Mouse (Mus musculus): ENCODE measurements around the gene Copg1. TPM values are rescaled to one million over a fixed set of nuclear protein-coding genes. Genes with fewer than 3 reads are reported as not detected.

The Copg1 gene
- polyA plus RNA-seq, 1 experiment: 62.5 TPM

DNA sequence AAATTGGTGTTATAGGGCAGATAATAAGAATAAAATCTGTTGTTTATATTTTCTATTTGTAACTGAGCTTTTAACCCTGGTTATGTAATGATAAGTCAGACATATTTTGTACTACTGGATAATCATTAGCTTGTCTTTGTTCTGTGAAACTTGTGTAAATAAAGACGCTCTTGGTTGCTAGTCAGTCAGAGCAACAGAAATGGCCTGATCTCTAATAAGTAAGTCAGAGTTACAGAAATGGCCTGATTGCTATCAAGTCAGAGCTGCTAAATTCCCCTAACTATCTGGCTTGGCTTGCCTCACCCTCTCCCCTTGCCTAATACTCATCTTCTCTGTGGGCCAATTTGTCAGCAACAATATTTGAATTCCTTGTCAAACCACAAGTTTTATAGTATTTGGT lies 893 bp upstream of the Copg1 start:
- no peak overlapping the region for H3K4me3 ChIP-seq (ENCODE audit: low read depth, low read length)
- peaks cover 5% of the 10 kb centered on the region; the same call in 1 of the 2 replicates for H3K4me1 ChIP-seq (ENCODE audit: control insufficient read depth, insufficient read depth, insufficient read length, low read length)
- no peaks in the 10 kb centered on the region for H3K27me3 ChIP-seq (ENCODE audit: control insufficient read depth, insufficient read depth, low read length)
- no peak for TF ChIP-seq CTCF (IDR thresholded peaks at IDR 0.05; ENCODE audit: extremely low read depth, insufficient read length, insufficient replicate concordance, low read depth, low read length)
- no peak for TF ChIP-seq POLR2A (IDR thresholded peaks at IDR 0.05; ENCODE audit: low read depth, low read length)
- peaks cover 17% of the 10 kb centered on the region for H3K36me3 ChIP-seq (ENCODE audit: control insufficient read depth, insufficient read depth, low read length)
- 0 out of 2 replicates have a peak overlapping the region, but pooled peaks have one; percentile 5 for H3K27ac ChIP-seq (ENCODE audit: insufficient read depth, low read depth, low read length)
- 30% methylated on average over 1 of the region's 1 CpGs for WGBS

DNA sequence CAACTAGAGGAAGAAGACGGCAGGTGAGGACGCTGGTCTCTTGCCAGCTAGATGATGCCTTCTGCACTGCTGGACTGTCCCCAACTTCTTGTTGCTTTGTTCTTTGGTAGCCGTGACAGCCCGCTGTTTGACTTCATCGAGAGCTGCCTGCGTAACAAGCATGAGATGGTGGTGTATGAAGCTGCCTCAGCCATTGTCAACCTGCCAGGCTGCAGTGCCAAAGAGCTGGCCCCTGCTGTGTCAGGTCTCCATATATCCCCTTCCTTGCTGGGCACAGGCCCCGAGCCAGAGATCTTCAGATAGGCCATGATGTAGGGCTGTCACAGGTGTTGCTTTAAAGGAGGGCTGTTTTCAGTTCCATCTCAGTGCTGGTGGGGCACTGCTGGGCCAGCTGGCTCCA lies 6.3 kb downstream of the Copg1 start:
- H3K27me3 ChIP-seq (ENCODE audit: control insufficient read depth, insufficient read depth, low read length): no peaks in the 10 kb centered on the region
- no peak overlapping the region for H3K27ac ChIP-seq (ENCODE audit: insufficient read depth, low read depth, low read length)
- H3K36me3 ChIP-seq (ENCODE audit: control insufficient read depth, insufficient read depth, low read length): peaks cover 81% of the 10 kb centered on the region
- no peak for TF ChIP-seq POLR2A (IDR thresholded peaks at IDR 0.05; ENCODE audit: low read depth, low read length)
- 90% methylated on average over 7 of the region's 7 CpGs for WGBS
- H3K4me3 ChIP-seq (ENCODE audit: low read depth, low read length): no peak overlapping the region
- H3K4me1 ChIP-seq (ENCODE audit: control insufficient read depth, insufficient read depth, insufficient read length, low read length): peaks cover under 1% of the 10 kb centered on the region; the same call in 1 of the 2 replicates

DNA sequence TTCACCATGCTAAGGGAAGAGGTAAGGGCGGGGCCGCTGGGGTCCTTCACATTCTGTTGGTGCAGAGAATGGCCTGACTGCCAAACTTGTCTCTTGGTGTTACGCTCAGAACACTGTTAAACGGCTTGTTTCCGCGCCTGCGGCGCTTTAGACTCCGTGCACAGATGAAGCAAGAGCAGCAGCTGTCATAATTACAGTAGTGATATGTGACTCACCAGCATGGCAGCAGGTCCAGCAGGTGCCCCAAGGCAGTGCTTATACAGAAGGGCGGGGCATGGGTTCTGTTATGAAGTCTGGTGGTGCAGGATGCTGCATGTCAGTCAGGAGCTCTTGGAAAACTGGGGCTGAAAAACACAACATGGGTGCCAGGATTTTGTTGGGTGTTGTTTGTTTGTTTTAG lies 10.4 kb downstream of the Copg1 start:
- H3K27ac ChIP-seq (ENCODE audit: insufficient read depth, low read depth, low read length): no peak overlapping the region
- WGBS: 55% methylated on average over 10 of the region's 10 CpGs
- no peaks in the 10 kb centered on the region for H3K4me1 ChIP-seq (ENCODE audit: control insufficient read depth, insufficient read depth, insufficient read length, low read length)
- H3K27me3 ChIP-seq (ENCODE audit: control insufficient read depth, insufficient read depth, low read length): no peaks in the 10 kb centered on the region
- TF ChIP-seq POLR2A (IDR thresholded peaks at IDR 0.05; ENCODE audit: low read depth, low read length): no peak
- no peak for TF ChIP-seq CTCF (IDR thresholded peaks at IDR 0.05; ENCODE audit: extremely low read depth, insufficient read length, insufficient replicate concordance, low read depth, low read length)
- peaks cover 80% of the 10 kb centered on the region for H3K36me3 ChIP-seq (ENCODE audit: control insufficient read depth, insufficient read depth, low read length)
- H3K4me3 ChIP-seq (ENCODE audit: low read depth, low read length): no peak overlapping the region

DNA sequence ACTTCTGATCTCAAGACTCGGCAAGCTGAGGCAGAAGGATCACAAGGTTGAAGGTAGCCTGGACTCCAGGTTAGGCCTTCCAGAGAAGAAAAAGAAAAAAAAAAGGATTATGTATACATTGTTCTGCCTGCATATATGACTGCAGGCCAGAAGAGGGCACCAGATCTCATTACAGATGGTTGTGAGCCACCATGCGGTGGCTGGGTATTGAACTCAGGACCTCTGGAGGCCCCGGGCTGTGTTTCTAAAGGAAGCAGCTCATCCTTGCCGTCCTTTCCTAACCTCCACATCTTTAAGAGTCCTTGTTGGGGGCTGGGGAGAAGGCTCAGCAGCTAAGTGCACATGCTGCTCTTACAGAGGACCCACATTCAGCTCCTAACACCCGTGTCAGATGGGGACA lies 19.0 kb downstream of the Copg1 start:
- WGBS: 76% methylated on average over 5 of the region's 5 CpGs
- Histone ChIP-seq H3K27ac (ENCODE audit: insufficient read depth, low read depth, low read length) (no peak overlapping the region), H3K4me3 (ENCODE audit: low read depth, low read length) (no peak overlapping the region), H3K27me3 (ENCODE audit: control insufficient read depth, insufficient read depth, low read length) (no peaks in the 10 kb centered on the region), H3K4me1 (ENCODE audit: control insufficient read depth, insufficient read depth, insufficient read length, low read length) (no peaks in the 10 kb centered on the region), H3K36me3 (ENCODE audit: control insufficient read depth, insufficient read depth, low read length) (peaks cover 85% of the 10 kb centered on the region)
- TF ChIP-seq CTCF (IDR thresholded peaks at IDR 0.05; ENCODE audit: extremely low read depth, insufficient read length, insufficient replicate concordance, low read depth, low read length) (peak; percentile 45; the same call in 1 of the 2 replicates), POLR2A (IDR thresholded peaks at IDR 0.05; ENCODE audit: low read depth, low read length) (no peak)

DNA sequence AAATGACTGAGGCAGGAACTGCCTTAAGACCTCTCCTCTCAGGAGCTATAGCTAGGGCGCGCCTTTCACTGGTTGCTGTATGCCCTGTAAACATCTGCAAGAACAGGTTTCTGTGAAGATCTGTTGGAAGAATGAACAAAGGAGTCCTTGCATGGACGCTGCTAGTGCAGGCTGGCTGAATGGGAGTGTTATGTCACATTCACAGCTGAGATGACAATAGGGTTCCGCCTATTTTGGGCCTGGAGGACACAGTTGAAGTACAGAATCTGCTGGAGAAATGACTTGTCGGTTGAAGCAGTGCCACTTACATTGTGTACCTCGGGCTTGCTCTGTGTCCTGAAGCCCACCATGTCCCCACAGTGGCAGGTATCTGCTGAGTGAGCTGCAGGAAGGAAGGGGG lies 21.6 kb downstream of the Copg1 start:
- peaks cover 72% of the 10 kb centered on the region for H3K36me3 ChIP-seq (ENCODE audit: control insufficient read depth, insufficient read depth, low read length)

DNA sequence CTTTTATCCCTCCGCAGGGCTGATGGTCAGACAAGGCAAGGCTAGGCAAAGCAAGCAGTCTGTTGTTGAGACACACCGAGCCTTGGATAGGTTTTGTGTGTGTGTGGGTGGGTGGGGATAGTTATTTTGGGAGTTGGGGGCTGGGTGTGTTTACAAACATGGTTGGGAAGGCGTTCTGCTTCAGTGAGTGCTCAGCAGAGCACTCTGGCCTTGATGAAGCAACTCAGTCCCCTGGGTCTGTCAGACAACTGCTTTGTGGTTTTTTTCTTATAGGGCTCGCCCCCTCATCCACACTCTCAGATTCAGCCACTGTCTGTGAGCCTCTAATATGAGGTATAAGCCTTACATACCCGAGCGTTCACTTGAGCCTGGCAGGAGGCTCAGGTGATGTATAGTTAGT lies 23.9 kb downstream of the Copg1 start:
- H3K4me1 ChIP-seq (ENCODE audit: control insufficient read depth, insufficient read depth, insufficient read length, low read length): peaks cover 7% of the 10 kb centered on the region; the same call in 1 of the 2 replicates
- peaks cover 56% of the 10 kb centered on the region for H3K36me3 ChIP-seq (ENCODE audit: control insufficient read depth, insufficient read depth, low read length)
- TF ChIP-seq CTCF (IDR thresholded peaks at IDR 0.05; ENCODE audit: extremely low read depth, insufficient read length, insufficient replicate concordance, low read depth, low read length) (no peak), POLR2A (IDR thresholded peaks at IDR 0.05; ENCODE audit: low read depth, low read length) (no peak)

More for the DNA sequence above, 21.6 kb downstream of the Copg1 start:
- H3K27me3 ChIP-seq (ENCODE audit: control insufficient read depth, insufficient read depth, low read length): no peaks in the 10 kb centered on the region
- TF ChIP-seq POLR2A (IDR thresholded peaks at IDR 0.05; ENCODE audit: low read depth, low read length) (no peak), CTCF (IDR thresholded peaks at IDR 0.05; ENCODE audit: extremely low read depth, insufficient read length, insufficient replicate concordance, low read depth, low read length) (no peak)
- H3K27ac ChIP-seq (ENCODE audit: insufficient read depth, low read depth, low read length): no peak overlapping the region
- no peaks in the 10 kb centered on the region for H3K4me1 ChIP-seq (ENCODE audit: control insufficient read depth, insufficient read depth, insufficient read length, low read length)
- H3K4me3 ChIP-seq (ENCODE audit: low read depth, low read length): no peak overlapping the region
- 91% methylated on average over 6 of the region's 6 CpGs for WGBS

DNA sequence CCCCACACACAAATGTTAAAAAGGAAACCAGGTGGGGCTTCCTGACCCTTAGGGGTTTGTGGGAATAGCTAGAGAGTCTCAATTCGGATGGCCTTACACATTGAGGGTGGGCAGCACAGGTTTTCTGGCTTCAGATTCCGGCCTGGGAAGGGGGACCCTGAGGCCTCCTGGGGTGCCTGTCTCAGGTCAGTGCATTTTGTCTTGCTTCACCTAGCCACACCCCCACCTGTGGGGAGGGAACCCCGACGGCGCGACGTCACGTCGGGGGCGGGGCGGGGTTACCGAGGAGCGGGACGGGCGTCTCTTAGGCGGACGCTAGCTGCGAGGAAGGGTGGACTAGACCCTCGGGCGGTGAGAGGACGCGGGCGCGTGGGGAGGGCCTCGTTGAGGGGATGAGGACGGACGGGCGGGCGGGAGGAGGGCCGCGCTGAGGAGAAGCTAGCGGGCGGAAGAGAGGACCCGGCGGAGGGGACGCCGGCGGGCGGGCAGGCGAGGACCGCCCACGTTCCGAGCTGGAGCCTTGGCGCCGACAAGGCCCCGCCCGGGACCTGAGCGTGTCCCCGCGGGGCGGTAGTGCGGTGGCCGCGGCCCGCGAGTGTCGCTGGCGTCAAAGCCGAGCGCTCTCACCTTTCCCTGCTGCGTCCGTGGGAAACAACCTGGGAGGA lies 26.2 kb downstream of the Copg1 start, which contains the start of gene Hmces:
Hmces (plus strand) TSS at position 275 of the 665 bp plus-strand sequence.
- peaks cover 40% of the 10 kb centered on the region for H3K36me3 ChIP-seq (ENCODE audit: control insufficient read depth, insufficient read depth, low read length)
- peaks cover 7% of the 10 kb centered on the region; the same call in 1 of the 2 replicates for H3K4me1 ChIP-seq (ENCODE audit: control insufficient read depth, insufficient read depth, insufficient read length, low read length)
- WGBS: 1% methylated on average over 62 of the region's 62 CpGs
- TF ChIP-seq POLR2A (IDR thresholded peaks at IDR 0.05; ENCODE audit: low read depth, low read length) (no peak; the same call in 1 of the 2 replicates), CTCF (IDR thresholded peaks at IDR 0.05; ENCODE audit: extremely low read depth, insufficient read length, insufficient replicate concordance, low read depth, low read length) (no peak)
- H3K4me3 ChIP-seq (ENCODE audit: low read depth, low read length): peak within 1 kb of the TSS; percentile 95
- H3K27ac ChIP-seq (ENCODE audit: insufficient read depth, low read depth, low read length): peak within 1 kb of the TSS; percentile 33
- no peaks in the 10 kb centered on the region for H3K27me3 ChIP-seq (ENCODE audit: control insufficient read depth, insufficient read depth, low read length)

More for the DNA sequence above, 23.9 kb downstream of the Copg1 start:
- 85% methylated on average over 6 of the region's 6 CpGs for WGBS
- no peak overlapping the region for H3K4me3 ChIP-seq (ENCODE audit: low read depth, low read length)
- no peak overlapping the region for H3K27ac ChIP-seq (ENCODE audit: insufficient read depth, low read depth, low read length)
- H3K27me3 ChIP-seq (ENCODE audit: control insufficient read depth, insufficient read depth, low read length): no peaks in the 10 kb centered on the region

All from small intestine, adult 2 months (tissue).